Mouse (Mus musculus) myocyte (in vitro differentiated cells): ENCODE results near the gene Ppp1r13b.
A peak's percentile ranks its signal among the peaks of the same experiment; 100 is the strongest.

ENCODE experiments used
- CEBPB ChIP-seq: IDR thresholded peaks from 2 replicates; pipeline ENCODE4 v1.6.1; 2011; ENCODE audit warnings: mild to moderate bottlenecking, moderate library complexity; ENCODE audit not compliant: poor library complexity, insufficient read depth, severe bottlenecking
- E2F4 ChIP-seq: IDR thresholded peaks from one replicate; pipeline ENCODE4 v1.6.1; 2011; ENCODE audit warnings: mild to moderate bottlenecking, control low read depth, moderate library complexity; ENCODE audit not compliant: insufficient read depth
- MAX ChIP-seq: IDR thresholded peaks from one replicate; pipeline ENCODE4 v1.6.1; 2011; ENCODE audit warnings: low read depth, mild to moderate bottlenecking, control low read depth
- MYOD1 ChIP-seq, 3 experiments: IDR thresholded peaks; one replicate each; pipeline ENCODE4 v1.6.1; 2011; ENCODE audit warnings: control low read depth in 2 of 3, low read depth in 2 of 3, mild to moderate bottlenecking in 2 of 3, moderate library complexity in 1 of 3; ENCODE audit not compliant: insufficient read length in 2 of 3, control insufficient read depth in 1 of 3
- MYOG ChIP-seq, 3 experiments: IDR thresholded peaks; one replicate each; pipeline ENCODE4 v1.6.1; 2011; ENCODE audit warnings: control low read depth in 2 of 3, low read depth in 2 of 3, mild to moderate bottlenecking in 2 of 3; ENCODE audit not compliant: insufficient read length in 2 of 3, control insufficient read depth in 1 of 3, insufficient read depth in 1 of 3
- POLR2A ChIP-seq: IDR thresholded peaks from one replicate; pipeline ENCODE4 v1.6.1; 2011; ENCODE audit warnings: low read depth, mild to moderate bottlenecking, control low read depth, moderate library complexity; ENCODE audit not compliant: insufficient read length
- POLR2AphosphoS2 ChIP-seq: IDR thresholded peaks from one replicate; pipeline ENCODE4 v1.6.1; 2011; ENCODE audit warnings: low read depth, control low read depth; ENCODE audit not compliant: insufficient read length
- REST ChIP-seq: IDR thresholded peaks from one replicate; pipeline ENCODE4 v1.6.1; 2011; ENCODE audit warnings: mild to moderate bottlenecking, control low read depth, moderate library complexity; ENCODE audit not compliant: insufficient read depth, insufficient read length
- SRF ChIP-seq: IDR thresholded peaks from one replicate; pipeline ENCODE4 v1.6.1; 2011; ENCODE audit warnings: low read depth; ENCODE audit not compliant: control insufficient read depth, insufficient read length
- TCF12 ChIP-seq: IDR thresholded peaks from one replicate; pipeline ENCODE4 v1.6.1; 2011; ENCODE audit warnings: mild to moderate bottlenecking, control low read depth; ENCODE audit not compliant: poor library complexity, insufficient read depth, severe bottlenecking
- TCF3 ChIP-seq: IDR thresholded peaks from one replicate; pipeline ENCODE4 v1.6.1; 2011; ENCODE audit warnings: low read depth, control low read depth; ENCODE audit not compliant: insufficient read length
- USF1 ChIP-seq: IDR thresholded peaks from one replicate; pipeline ENCODE4 v1.6.1; 2011; ENCODE audit warnings: low read depth, mild to moderate bottlenecking, control low read depth, moderate library complexity

GRCm38 (mm10) chr12:111894082-111894481, 13.8 kb downstream of the Ppp1r13b start:
- TF ChIP-seq E2F4 (no peak), POLR2A (no peak), REST (no peak), POLR2AphosphoS2 (no peak), USF1 (no peak), MYOG (IDR thresholded peaks at IDR 0.05; ENCODE audit: control insufficient read depth in 1 of 3, insufficient read depth in 1 of 3, insufficient read length in 2 of 3, low read depth in 2 of 3) (no peak), SRF (peak; percentile 94), MYOD1 (IDR thresholded peaks at IDR 0.05; ENCODE audit: control insufficient read depth in 1 of 3, insufficient read length in 2 of 3, low read depth in 2 of 3) (no peak), MAX (no peak), TCF12 (no peak), CEBPB (no peak), TCF3 (no peak)
